Mouse (Mus musculus) T-cell, adult 66 days (primary cell): ENCODE data around the gene Klk1b3. TPM values are rescaled to one million over a fixed set of nuclear protein-coding genes. Genes with fewer than 3 reads are reported as not detected.

Experiments
- total RNA-seq, 2 experiments: library from RNA; stranded (reverse); gene quantifications; 3 replicates in 1 of 2; 4 replicates in 1 of 2; pipeline ENCODE4 v1.2.4; 2023

The Klk1b3 gene
- not detected for total RNA-seq

GRCm38 (mm10) chr7:44197891-44198290 is at the start of gene Klk1b3:
TSS of gene Klk1b3 (plus strand) at chr7:44198191.

DNA sequence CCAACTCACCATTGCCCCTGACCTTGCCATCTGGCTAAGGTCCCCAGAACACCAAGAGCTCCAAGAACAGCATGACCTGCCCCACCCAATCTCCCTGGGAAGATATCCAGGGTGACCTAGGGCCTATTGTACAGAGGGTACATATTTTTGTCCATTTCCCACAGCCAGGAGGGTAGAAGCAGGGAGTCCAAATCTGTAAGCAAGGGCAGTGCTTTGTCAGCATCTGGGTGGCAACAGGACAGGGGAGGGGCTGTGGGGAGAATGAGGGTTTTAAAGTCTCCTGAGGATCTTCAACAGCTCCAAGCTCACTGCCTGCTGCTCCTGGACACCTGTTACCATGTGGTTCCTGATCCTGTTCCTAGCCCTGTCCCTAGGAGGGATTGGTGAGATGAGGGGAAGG is 10.1 kb upstream of the Klk1b3 start, which contains the start of gene Klk1b24:
Gene Klk1b24, plus strand, starts transcription at position 301 of the 400 bp plus-strand sequence.

GRCm38 (mm10) chr7:44207135-44207534 is 9.1 kb downstream of the Klk1b3 start, which contains the start of gene Klk1b4:
TSS of gene Klk1b4 (plus strand) at chr7:44207435.

GRCm38 (mm10) chr7:44215645-44216044 is 17.7 kb downstream of the Klk1b3 start, which contains the start of gene Klk1b5:
TSS of gene Klk1b5 (plus strand) at chr7:44215945.

DNA sequence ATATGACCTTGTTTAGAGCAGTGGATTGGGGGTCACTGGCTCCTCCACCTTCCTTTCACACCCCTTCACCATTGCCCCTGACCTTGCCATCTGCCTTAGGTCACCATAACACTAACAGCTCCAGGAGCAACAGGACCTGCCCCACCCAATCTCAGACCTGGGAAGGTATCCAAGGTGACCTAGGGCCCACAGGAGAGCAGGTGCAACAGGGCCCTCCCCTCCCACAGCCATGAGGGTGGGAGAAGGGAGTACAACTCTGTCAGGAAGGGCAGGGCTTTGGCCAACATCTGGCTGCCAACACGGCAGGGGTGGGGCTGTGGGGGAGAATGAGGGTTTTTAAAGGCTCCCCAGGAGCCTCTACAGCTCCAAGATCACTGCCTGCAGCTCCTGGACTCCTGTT is 27.1 kb downstream of the Klk1b3 start, which contains the start of gene Klk1:
Gene Klk1, plus strand, starts transcription at position 285 of the 400 bp plus-strand sequence.

GRCm38 (mm10) chr7:44235909-44236308 is 37.9 kb downstream of the Klk1b3 start, which contains the start of gene Gm36864:
TSS of gene Gm36864 (plus strand) at chr7:44236177.

GRCm38 (mm10) chr7:44246055-44246983 is 48.3 kb downstream of the Klk1b3 start, which contains the start of the genes 1700028J19Rik and 2410002F23Rik:
TSS of gene 1700028J19Rik (minus strand) at chr7:44246695.
TSS of gene 2410002F23Rik (plus strand) at chr7:44246722.

Other genes starting within 250 kb of the Klk1b3 start
- not detected for gene Klk1b8, start 247.5 kb upstream of the Klk1b3 start, total RNA-seq
- not detected for gene Klk1b1, start 231.4 kb upstream of the Klk1b3 start, total RNA-seq
- 1 to 10 TPM in 1 of 2 experiments, not detected in 1; 1.1 TPM for gene Klk1b9, start 222.1 kb upstream of the Klk1b3 start, total RNA-seq
- not detected for gene Klk1b11, start 202.3 kb upstream of the Klk1b3 start, total RNA-seq
- gene Klk1b26, start 186.0 kb upstream of the Klk1b3 start, total RNA-seq = not detected
- 1 to 10 TPM in 1 of 2 experiments, not detected in 1; 1.1 TPM for gene Klk1b27, start 145.9 kb upstream of the Klk1b3 start, total RNA-seq
- gene Klk1b21, start 95.9 kb upstream of the Klk1b3 start, total RNA-seq = not detected
- gene Klk1b22, start 85.5 kb upstream of the Klk1b3 start, total RNA-seq = not detected
- gene Klk1b16, start 61.4 kb upstream of the Klk1b3 start, total RNA-seq = not detected
- not detected for gene Klk1b24, start 10.0 kb upstream of the Klk1b3 start, total RNA-seq
- gene Klk1b4, start 9.2 kb downstream of the Klk1b3 start, total RNA-seq = not detected
- gene Klk1b5, start 17.8 kb downstream of the Klk1b3 start, total RNA-seq = not detected
- 1 to 10 TPM; 1.2 to 1.8 TPM for gene Klk1, start 27.2 kb downstream of the Klk1b3 start, total RNA-seq
- gene Gm36864, start 38.0 kb downstream of the Klk1b3 start, total RNA-seq = not detected
- gene 1700028J19Rik, start 48.5 kb downstream of the Klk1b3 start, total RNA-seq = 1 to 10 TPM; 2.2 to 2.5 TPM
- 100 to 1,000 TPM; 161 to 167 TPM for gene 2410002F23Rik, start 48.5 kb downstream of the Klk1b3 start, total RNA-seq
- not detected for gene Acp4, start 59.2 kb downstream of the Klk1b3 start, total RNA-seq
- gene Gm15517, start 63.3 kb downstream of the Klk1b3 start, total RNA-seq = not detected
- 1 to 10 TPM in 1 of 2 experiments, under 1 TPM in 1; 0.98 to 1.1 TPM for gene Clec11a, start 108.7 kb downstream of the Klk1b3 start, total RNA-seq
- under 1 TPM; 0.21 to 0.82 TPM for gene Shank1, start 112.1 kb downstream of the Klk1b3 start, total RNA-seq
- under 1 TPM in 1 of 2 experiments, not detected in 1; 0.87 TPM for gene Syt3, start 185.9 kb downstream of the Klk1b3 start, total RNA-seq
- not detected for gene 1700008O03Rik, start 187.6 kb downstream of the Klk1b3 start, total RNA-seq
- gene Lrrc4b, start 230.8 kb downstream of the Klk1b3 start, total RNA-seq = not detected